Mouse (Mus musculus): ENCODE measurements around the gene Pex10. TPM values are rescaled to one million over a fixed set of nuclear protein-coding genes. Genes with fewer than 3 reads are reported as not detected.

Pex10 gene
- polyA plus RNA-seq, 1 experiment from 2014 or later: 16.3 TPM

DNA sequence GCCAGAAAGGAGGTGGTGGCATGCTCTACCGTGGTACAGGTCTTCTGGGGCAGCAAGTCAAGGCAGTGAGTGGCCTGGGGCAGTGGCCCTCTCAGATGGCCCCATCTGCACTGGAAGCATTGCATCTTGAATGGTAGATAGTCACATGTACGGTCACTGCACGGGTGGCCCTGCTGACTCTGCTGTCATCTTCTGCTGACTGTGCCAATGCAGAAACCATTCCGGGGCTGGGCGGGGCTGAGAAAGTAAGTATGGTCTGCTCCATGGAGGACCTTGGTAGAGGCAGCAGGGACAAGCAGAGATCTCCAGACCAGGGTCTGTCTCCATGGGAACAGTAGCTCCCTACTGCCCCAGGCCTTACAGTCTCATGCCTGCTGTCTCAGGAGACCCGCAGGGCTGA, 54.4 kb downstream of the Pex10 start:
- no peaks in the 10 kb centered on the region for H3K27me3 ChIP-seq
- H3K27ac ChIP-seq: no peak overlapping the region; the same call in 1 of the 2 replicates
- H3K4me3 ChIP-seq: no peak overlapping the region
- H3K9ac ChIP-seq: no peak overlapping the region
- H3K4me2 ChIP-seq: no peak overlapping the region
- H3K4me1 ChIP-seq (replicated peaks): peaks cover 62% of the 10 kb centered on the region
- H3K9me3 ChIP-seq (replicated peaks): no peaks in the 10 kb centered on the region
- H3K36me3 ChIP-seq: no peaks in the 10 kb centered on the region
- WGBS: 73% methylated on average over 6 of the region's 6 CpGs
- no peak for ATAC-seq (replicated peaks; ENCODE audit: insufficient number of reproducible peaks, insufficient read depth, low FRiP score, low read depth)

Other genes starting within 250 kb of the Pex10 start
- 0.06 and 0.14 TPM in 2 replicates for gene Ttc34, start 229.6 kb upstream of the Pex10 start, polyA plus RNA-seq (2015; fragmentation: Nextera tagmentation; extraction: Ambion mirVana)
- 0.58 and 0.60 TPM in 2 replicates for gene Mmel1, start 197.4 kb upstream of the Pex10 start, polyA plus RNA-seq (2015; fragmentation: Nextera tagmentation; extraction: Ambion mirVana)
- 46.7 and 53.6 TPM in 2 replicates for gene Fam213b, start 167.9 kb upstream of the Pex10 start, polyA plus RNA-seq (2015; fragmentation: Nextera tagmentation; extraction: Ambion mirVana)
- 0.57 and 1.2 TPM in 2 replicates for gene Tnfrsf14, start 138.5 kb upstream of the Pex10 start, polyA plus RNA-seq (2015; fragmentation: Nextera tagmentation; extraction: Ambion mirVana)
- gene Hes5, start 106.1 kb upstream of the Pex10 start, polyA plus RNA-seq (2015; fragmentation: Nextera tagmentation; extraction: Ambion mirVana): 0.49 and 0.77 TPM in 2 replicates
- gene Pank4, start 102.9 kb upstream of the Pex10 start, polyA plus RNA-seq (2015; fragmentation: Nextera tagmentation; extraction: Ambion mirVana): 36.6 and 44.5 TPM in 2 replicates
- 0.43 and 2.4 TPM in 2 replicates for gene Plch2, start 10.2 kb upstream of the Pex10 start, polyA plus RNA-seq (2015; fragmentation: Nextera tagmentation; extraction: Ambion mirVana)
- 117 and 120 TPM in 2 replicates for gene Rer1, start 19.4 kb downstream of the Pex10 start, polyA plus RNA-seq (2015; fragmentation: Nextera tagmentation; extraction: Ambion mirVana)
- 1.9 and 2.5 TPM in 2 replicates for gene Morn1, start 19.6 kb downstream of the Pex10 start, polyA plus RNA-seq (2015; fragmentation: Nextera tagmentation; extraction: Ambion mirVana)
- 11.0 and 13.6 TPM in 2 replicates for gene Ski, start 155.6 kb downstream of the Pex10 start, polyA plus RNA-seq (2015; fragmentation: Nextera tagmentation; extraction: Ambion mirVana)
- 64.7 and 67.7 TPM in 2 replicates for gene Faap20, start 182.8 kb downstream of the Pex10 start, polyA plus RNA-seq (2015; fragmentation: Nextera tagmentation; extraction: Ambion mirVana)